Mouse (Mus musculus): Measurements from ENCODE around the gene Gulp1. TPM values are rescaled to one million over a fixed set of nuclear protein-coding genes. Genes with fewer than 3 reads are reported as not detected.

Gulp1 gene
- polyA plus RNA-seq (2012; rRNA removed): 10.8 and 21.0 TPM in 2 replicates

GRCm38 (mm10) chr1:44551461-44552370 lies at the start of gene Gulp1:
Gene Gulp1 (plus strand): TSS chr1:44551511.

